Mouse (Mus musculus): ENCODE data around the gene Gm21721. TPM values are rescaled to one million over a fixed set of nuclear protein-coding genes. Genes with fewer than 3 reads are reported as not detected.
"Not testable (repeated sequence)": the region's sequence is repeated elsewhere in the genome, so short reads cannot be mapped to it uniquely, and the experiment has no call there.

The Gm21721 gene
- not detected in 2 replicates for polyA plus RNA-seq (2015; fragmentation: Nextera tagmentation; extraction: Ambion mirVana)

- H3K36me3 ChIP-seq; H3K27me3 ChIP-seq; H3K9ac ChIP-seq; H3K4me2 ChIP-seq; H3K27ac ChIP-seq; H3K4me3 ChIP-seq; ATAC-seq (ENCODE audit: borderline replicate concordance, extremely low read depth, low FRiP score, low TSS enrichment); H3K9me3 ChIP-seq; H3K4me1 ChIP-seq: not testable (repeated sequence)
- 20% methylated on average over 1 of the region's 2 CpGs for WGBS
Measured at GRCm38 (mm10) chrY:9202090-9202489, at the start of gene Gm21721. Gene Gm21721 (minus strand): TSS chrY:9202190.

Other genes starting within 250 kb of the Gm21721 start
- gene Gm21292, start 68.3 kb downstream of the Gm21721 start, polyA plus RNA-seq (2015; fragmentation: Nextera tagmentation; extraction: Ambion mirVana), result not detected in 2 replicates
- not detected in 2 replicates for gene Gm21812, start 145.0 kb upstream of the Gm21721 start, polyA plus RNA-seq (2015; fragmentation: Nextera tagmentation; extraction: Ambion mirVana)
- gene Gm21874, start 214.0 kb upstream of the Gm21721 start, polyA plus RNA-seq (2015; fragmentation: Nextera tagmentation; extraction: Ambion mirVana), result not detected in 2 replicates

All from lung, embryonic 15.5 days (tissue).